Mouse (Mus musculus): ENCODE results near the gene Zfyve19.

Zfyve19 gene

DNA sequence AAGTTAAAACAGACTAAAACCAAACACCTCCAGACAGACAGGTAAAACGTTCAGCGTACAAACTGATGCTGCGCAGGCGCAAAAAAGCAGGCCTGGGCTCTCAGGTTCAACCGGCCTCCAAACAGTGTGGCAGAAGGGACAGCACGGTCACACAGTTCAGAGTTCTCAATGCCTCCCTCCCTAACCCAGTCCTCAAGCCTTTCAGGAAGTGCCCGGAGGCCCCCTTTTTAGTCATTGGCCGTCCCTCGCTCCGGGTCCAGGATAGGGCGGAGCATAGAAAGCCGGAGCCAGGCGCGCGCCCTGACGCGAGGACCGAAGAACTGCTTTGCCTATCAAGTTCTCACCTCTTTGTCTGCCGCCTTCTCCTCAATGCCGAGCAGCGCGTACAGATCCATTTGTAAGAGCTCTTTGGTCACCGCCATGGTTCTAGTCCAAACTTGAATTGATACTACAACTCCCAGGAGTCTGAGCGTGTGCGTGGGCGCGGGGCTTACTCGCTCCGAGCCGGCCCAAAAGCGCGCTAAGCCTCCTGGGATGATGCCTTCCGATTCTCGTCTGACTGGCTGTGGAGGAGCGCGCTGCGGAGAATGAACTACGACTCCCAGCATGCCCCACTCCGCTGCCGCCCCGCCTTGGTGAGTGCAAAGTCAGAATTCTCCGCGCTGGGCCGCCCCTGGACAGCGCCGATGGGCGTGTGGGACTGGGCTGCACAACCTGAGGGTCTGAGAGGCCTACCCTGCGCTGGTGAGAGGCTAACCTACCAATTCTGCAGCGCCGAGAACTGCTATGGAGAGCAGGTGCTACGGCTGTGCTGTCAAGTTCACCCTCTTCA, at the start of gene Zfyve19, which contains the start of gene Dnajc17:
Gene Zfyve19, plus strand, starts transcription at position 274 of the 832 bp plus-strand sequence.
Gene Dnajc17, minus strand, starts transcription at position 452 of the 832 bp plus-strand sequence.
- peak; percentile 97 for DNase-seq (ENCODE audit: low spot score)

DNA sequence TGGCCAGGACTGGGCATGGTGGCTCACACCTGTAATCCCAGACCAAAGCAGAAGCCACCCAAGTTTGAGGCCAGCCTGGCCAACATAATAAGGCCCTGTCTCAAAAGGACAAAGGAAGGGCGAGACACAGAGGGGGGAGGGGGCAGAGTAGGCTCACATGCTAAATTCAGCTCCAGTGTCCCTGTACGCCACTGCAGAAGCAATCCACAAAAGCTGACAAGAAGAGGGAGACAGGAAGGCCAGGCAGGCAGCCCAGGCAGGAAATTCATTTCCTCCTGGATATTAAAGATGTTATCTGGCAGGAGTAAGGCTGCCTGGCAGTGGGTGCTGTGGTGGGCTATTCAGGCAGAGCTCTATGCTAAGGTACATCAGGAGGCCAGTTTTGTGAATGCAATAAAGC, 47.2 kb upstream of the Zfyve19 start:
- no peak for DNase-seq (ENCODE audit: low spot score)

DNA sequence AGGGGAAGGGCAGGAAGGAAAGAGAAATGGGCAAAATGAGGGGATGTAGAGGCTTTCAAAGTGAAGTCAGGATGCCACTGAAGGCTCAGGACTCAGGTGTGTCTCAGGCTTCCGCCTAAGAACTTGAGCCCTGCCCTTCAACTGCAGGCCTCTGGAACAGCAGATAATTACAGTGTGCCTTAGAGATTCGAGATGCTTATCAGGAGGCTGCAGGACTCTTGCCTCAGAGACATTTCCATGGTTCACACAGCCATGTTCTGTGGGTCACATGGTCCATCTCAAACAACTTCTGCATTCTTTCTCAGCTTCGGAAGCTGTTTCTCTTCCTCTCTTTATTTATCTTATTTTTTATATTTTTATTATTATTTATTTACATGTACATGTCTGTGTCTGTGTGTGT, 45.3 kb upstream of the Zfyve19 start:
- DNase-seq (ENCODE audit: low spot score), result no peak

DNA sequence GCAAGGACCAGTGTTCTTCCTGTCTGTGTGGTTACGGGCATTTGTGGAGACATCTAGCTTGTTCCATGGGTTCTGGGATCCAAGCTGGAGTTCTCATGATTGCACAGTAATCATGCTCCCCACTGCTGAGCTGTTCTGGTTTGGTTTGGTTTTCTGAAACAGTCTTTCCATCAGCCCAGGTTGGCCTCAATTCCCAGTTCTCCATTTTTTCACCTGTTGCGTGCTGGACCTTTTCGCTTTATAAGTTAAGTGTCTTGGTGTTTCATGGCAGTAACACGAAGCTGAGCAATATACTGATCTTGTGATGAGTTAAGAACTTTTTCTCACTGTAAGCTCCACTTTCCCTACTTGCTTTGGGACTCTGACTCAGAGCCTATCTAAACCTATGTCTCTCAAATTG, 44.4 kb upstream of the Zfyve19 start:
- no peak for DNase-seq (ENCODE audit: low spot score)

GRCm38 (mm10) chr2:119165401-119165800, 43.0 kb upstream of the Zfyve19 start:
- no peak for DNase-seq (ENCODE audit: low spot score)

GRCm38 (mm10) chr2:119166901-119167865, 41.2 kb upstream of the Zfyve19 start, which contains the start of gene Gchfr:
Gene Gchfr, plus strand, starts transcription at chr2:119167773.
- DNase-seq (ENCODE audit: low spot score), result peak; percentile 25

- no peak for DNase-seq (ENCODE audit: low spot score)
These were observed 40.6 kb upstream of the Zfyve19 start for GRCm38 (mm10) chr2:119167866-119168256.

- DNase-seq (ENCODE audit: low spot score), result no peak
These were observed 38.1 kb upstream of the Zfyve19 start for GRCm38 (mm10) chr2:119170282-119170681.

DNA sequence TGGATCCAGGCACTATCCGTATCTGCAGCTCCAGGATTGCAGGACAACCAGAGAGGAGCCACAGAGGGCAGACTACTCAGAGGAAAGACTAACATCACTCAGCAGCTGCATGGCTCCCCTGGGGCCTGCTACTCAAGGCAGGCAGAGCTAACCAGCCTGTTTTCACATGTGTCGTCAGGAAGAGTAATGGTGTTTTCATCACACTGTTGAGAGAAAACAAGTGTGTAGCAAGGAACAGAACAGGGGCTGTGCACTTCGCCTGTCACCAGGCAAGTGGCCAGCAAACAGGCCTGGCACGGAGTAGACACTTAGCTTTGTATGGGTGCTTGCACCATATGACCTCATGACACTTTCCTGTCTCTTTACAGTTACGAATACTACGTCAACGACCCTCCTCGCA, 36.8 kb upstream of the Zfyve19 start:
- DNase-seq (ENCODE audit: low spot score), result no peak

GRCm38 (mm10) chr2:119172446-119172845, 36.0 kb upstream of the Zfyve19 start:
- no peak for DNase-seq (ENCODE audit: low spot score)

DNA sequence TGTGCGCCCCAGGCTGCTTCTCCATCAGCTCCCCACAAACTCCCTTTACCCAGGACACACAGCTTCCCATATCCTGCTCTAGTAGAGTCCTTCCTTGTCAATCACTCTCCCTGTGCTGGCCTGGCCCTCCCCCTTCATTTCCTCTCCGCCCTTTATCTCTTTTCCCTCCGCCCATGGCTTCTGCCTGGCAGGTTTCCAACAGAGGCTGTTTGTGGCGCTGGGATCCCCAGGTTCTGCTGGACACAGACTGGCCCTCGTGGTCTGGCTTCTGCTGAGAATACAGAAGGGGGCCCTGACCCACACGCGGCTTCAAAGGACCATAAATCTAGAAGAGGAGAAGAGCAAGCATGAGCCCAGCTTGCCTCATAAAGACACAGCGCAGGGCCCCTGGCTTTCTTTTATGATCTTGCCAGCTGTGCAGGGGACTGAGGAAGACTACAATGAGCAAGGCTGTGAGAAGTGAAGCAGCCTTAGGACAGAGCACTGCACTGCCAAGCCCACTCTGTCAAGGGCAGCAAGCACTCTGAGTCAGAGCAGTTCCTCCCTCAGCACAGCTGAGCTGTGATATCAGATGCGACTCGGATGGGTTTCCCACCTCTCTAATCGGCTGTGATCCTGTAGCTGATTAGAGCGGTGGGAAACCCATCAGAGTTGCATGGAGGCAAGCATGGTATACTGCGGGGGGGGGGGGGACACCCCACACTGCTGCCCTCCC, 35.4 kb upstream of the Zfyve19 start:
- peak; percentile 45 for DNase-seq (ENCODE audit: low spot score)

- DNase-seq (ENCODE audit: low spot score), result no peak
These were observed 34.3 kb upstream of the Zfyve19 start, which contains the start of gene Gm14137 for GRCm38 (mm10) chr2:119173991-119174651. Gene Gm14137, plus strand, starts transcription at chr2:119174509.

- DNase-seq (ENCODE audit: low spot score), result no peak
These were observed 33.6 kb upstream of the Zfyve19 start for GRCm38 (mm10) chr2:119174866-119175265.

DNA sequence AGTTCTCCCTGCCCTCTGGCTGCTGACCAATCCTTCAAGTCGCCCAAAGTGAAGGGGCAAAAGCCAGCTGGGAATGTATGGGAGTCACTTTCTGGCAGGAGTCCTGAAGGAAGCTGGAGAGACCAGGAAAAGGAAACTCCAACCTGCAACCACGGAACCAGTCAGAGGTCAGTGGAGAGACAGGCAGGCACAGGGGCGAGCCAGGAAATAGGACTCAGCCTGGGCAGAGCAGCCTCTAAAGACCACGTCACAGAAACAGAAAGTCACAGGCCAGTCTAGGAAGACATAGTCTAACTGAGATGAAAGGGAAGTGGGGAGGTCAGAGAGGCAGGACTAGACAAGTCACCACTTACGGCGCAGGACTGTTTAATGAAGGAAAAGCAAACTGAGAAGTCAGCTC, 32.8 kb upstream of the Zfyve19 start:
- no peak for DNase-seq (ENCODE audit: low spot score)

DNA sequence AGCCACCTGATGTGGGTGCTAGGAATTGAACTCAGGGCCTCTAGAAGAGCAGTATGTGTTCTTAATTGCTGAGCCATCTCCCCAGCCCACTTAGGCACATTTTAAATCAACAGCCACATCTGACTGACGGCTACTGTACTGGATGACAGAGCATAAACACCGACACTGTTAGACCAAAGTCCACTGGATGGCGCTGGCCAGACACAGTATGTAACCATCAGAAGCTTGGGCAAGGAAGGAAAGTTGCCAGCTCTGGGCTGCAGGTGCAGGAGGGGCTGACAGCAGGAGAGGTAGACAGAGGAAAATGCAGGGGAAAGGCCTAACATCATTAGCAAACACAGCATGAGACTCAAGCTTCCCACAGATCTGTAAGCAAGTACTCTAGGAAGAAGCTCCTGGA, 31.7 kb upstream of the Zfyve19 start:
- DNase-seq (ENCODE audit: low spot score), result no peak

GRCm38 (mm10) chr2:119177384-119177939, 31.0 kb upstream of the Zfyve19 start:
- DNase-seq (ENCODE audit: low spot score), result no peak

GRCm38 (mm10) chr2:119182914-119183313, 25.5 kb upstream of the Zfyve19 start:
- no peak for DNase-seq (ENCODE audit: low spot score)

DNA sequence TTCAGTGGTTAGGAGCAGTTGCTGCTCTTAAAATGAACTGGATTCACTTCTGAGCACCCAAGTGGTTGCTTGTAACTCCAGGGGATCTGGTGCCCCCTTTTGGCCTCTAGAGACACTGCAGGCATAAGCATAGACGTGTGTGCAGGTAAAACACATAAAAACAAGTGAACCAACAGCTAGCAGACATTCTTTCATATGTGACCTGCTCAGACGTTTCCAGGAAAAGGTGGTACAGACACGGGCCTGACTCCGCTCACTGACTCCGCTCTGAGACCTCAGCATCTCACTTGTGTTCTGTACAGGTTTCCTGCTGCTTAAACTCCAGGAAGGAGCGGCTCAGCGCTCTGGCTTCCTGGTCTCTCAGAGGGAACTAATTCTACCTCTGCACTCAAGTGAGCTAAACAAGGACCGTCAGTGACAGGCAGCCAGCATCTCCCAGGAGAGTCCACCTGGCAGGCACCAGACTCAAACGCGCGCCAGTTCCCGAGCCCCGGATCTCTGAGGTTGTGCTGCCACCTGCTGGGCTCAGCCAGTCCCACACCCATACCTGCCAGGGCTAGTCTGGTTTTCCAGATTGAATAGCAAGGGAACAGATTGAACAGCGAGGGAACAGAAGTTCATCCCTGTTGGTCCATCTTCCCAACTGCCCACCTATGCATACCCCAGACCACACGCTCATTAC, 19.2 kb upstream of the Zfyve19 start:
- peak; percentile 81 for DNase-seq (ENCODE audit: low spot score)

- DNase-seq (ENCODE audit: low spot score), result no peak
These were observed 17.4 kb upstream of the Zfyve19 start for GRCm38 (mm10) chr2:119190969-119191368.

- no peak for DNase-seq (ENCODE audit: low spot score)
These were observed 14.3 kb upstream of the Zfyve19 start for GRCm38 (mm10) chr2:119194140-119194539.
